27 mouse cellular contexts compared by ENCODE assay signal in genomic region chr9:102344086-102344930, GRCm38 (mm10). TPM values are rescaled to one million over a fixed set of nuclear protein-coding genes. Genes with fewer than 3 reads are reported as not detected.
DNase-seq lines count a peak whose midpoint lies in the region; ATAC-seq lines count a peak whose summit lies in the region.
"Had no signal": no experiment of that assay in that cellular context is flagged by ENCODE, and none has a peak within 500 bp of the region (broad histone marks: within the 10 kb centered on the region; RNA-seq: fewer than 3 reads in every experiment).

No protein-coding gene starts in this region.

- H3K9me3 ChIP-seq in forebrain, embryonic 11.5 days (ENCODE audit: control insufficient read depth, low read length): no peaks in the 10 kb centered on the region
- H3K9me3 ChIP-seq in forebrain, embryonic 16.5 days (ENCODE audit: control insufficient read depth, low read length): no peaks in the 10 kb centered on the region
- H3K9me3 ChIP-seq in midbrain, embryonic 11.5 days (ENCODE audit: control insufficient read depth, low read length): no peaks in the 10 kb centered on the region
- H3K9me3 ChIP-seq in midbrain, embryonic 10.5 days (replicated peaks): no peaks in the 10 kb centered on the region
- no peaks in the 10 kb centered on the region for H3K9me3 ChIP-seq in embryonic facial prominence, embryonic 14.5 days (ENCODE audit: control insufficient read depth, low read length)
- H3K9me3 ChIP-seq: hindbrain, embryonic 10.5 days; lung, embryonic 15.5 days; neural tube, embryonic 13.5 days had no signal

- peak; percentile 41 for DNase-seq in forebrain, embryonic 11.5 days (ENCODE audit: low spot score)
- peak; percentile 49 for DNase-seq in midbrain, embryonic 11.5 days (ENCODE audit: low spot score, missing footprints)
- no peak for DNase-seq in midbrain, embryonic 10.5 days (ENCODE audit: low spot score)
- peak; percentile 55 for DNase-seq in cerebellum, adult 9-11 months
- DNase-seq in embryonic facial prominence, embryonic 14.5 days (ENCODE audit: low spot score): peak; percentile 9
- no peak for DNase-seq in c-Kit-positive CD71-positive TER-119-positive erythroid progenitor cells, embryonic 14.5 days (ENCODE audit: low spot score)
- DNase-seq: adrenal gland, postnatal 36 days; B cell, adult 2 months; gastrocnemius, postnatal 36 days; retina, postnatal 1 day; right cerebral cortex, postnatal 4 days; thymus, adult 18-20 months; thymus, postnatal 36 days had no signal

- WGBS in forebrain, embryonic 11.5 days: 82% methylated on average over 10 of the region's 10 CpGs
- 73% methylated on average over 10 of the region's 10 CpGs for WGBS in forebrain, embryonic 16.5 days
- 88% methylated on average over 10 of the region's 10 CpGs for WGBS in midbrain, embryonic 11.5 days
- WGBS in midbrain, embryonic 10.5 days: 87% methylated on average over 10 of the region's 10 CpGs
- 68% methylated on average over 10 of the region's 10 CpGs for whole genome bisulfite sequencing in embryonic facial prominence, embryonic 14.5 days

- peaks cover 7% of the 10 kb centered on the region; the same call in 1 of the 2 replicates for H3K4me1 ChIP-seq in forebrain, embryonic 11.5 days (replicated peaks; ENCODE audit: control insufficient read depth, insufficient read depth, low read length)
- H3K4me1 ChIP-seq in forebrain, embryonic 16.5 days (replicated peaks; ENCODE audit: control insufficient read depth, insufficient read depth, low read length): peaks cover 19% of the 10 kb centered on the region
- peaks cover 5% of the 10 kb centered on the region for H3K4me1 ChIP-seq in midbrain, embryonic 11.5 days (ENCODE audit: control insufficient read depth, insufficient read depth, low read length)
- peaks cover 14% of the 10 kb centered on the region for H3K4me1 ChIP-seq in midbrain, embryonic 10.5 days
- no peaks in the 10 kb centered on the region for H3K4me1 ChIP-seq in embryonic facial prominence, embryonic 14.5 days (ENCODE audit: control insufficient read depth, insufficient read depth, low read length)
- H3K4me1 ChIP-seq: lung, embryonic 15.5 days had no signal

- H3K4me3 ChIP-seq in forebrain, embryonic 11.5 days (ENCODE audit: low read depth, low read length): no peak overlapping the region
- no peak overlapping the region for H3K4me3 ChIP-seq in forebrain, embryonic 16.5 days (replicated peaks; ENCODE audit: low read length)
- no peak overlapping the region for H3K4me3 ChIP-seq in midbrain, embryonic 11.5 days (ENCODE audit: low read depth, low read length)
- no peak overlapping the region for H3K4me3 ChIP-seq in midbrain, embryonic 10.5 days
- H3K4me3 ChIP-seq in embryonic facial prominence, embryonic 14.5 days (ENCODE audit: low read depth, low read length): no peak overlapping the region
- H3K4me3 ChIP-seq: hindbrain, embryonic 10.5 days; layer of hippocampus, adult 2 months; lung, embryonic 15.5 days; myocyte; neural tube, embryonic 13.5 days had no signal

- no peak overlapping the region for H3K9ac ChIP-seq in forebrain, embryonic 11.5 days (ENCODE audit: low read length)
- no peak overlapping the region for H3K9ac ChIP-seq in forebrain, embryonic 16.5 days (replicated peaks; ENCODE audit: low read depth, low read length)
- no peak overlapping the region for H3K9ac ChIP-seq in midbrain, embryonic 11.5 days (ENCODE audit: low read length)
- no peak overlapping the region for H3K9ac ChIP-seq in embryonic facial prominence, embryonic 14.5 days (ENCODE audit: low read depth, low read length)
- H3K9ac ChIP-seq: liver, embryonic 14.5 days; lung, embryonic 15.5 days; neural tube, embryonic 13.5 days had no signal

- H3K27me3 ChIP-seq in forebrain, embryonic 11.5 days (ENCODE audit: control insufficient read depth, insufficient read depth, low read length): peaks cover 2% of the 10 kb centered on the region; the same call in 1 of the 2 replicates
- no peaks in the 10 kb centered on the region for H3K27me3 ChIP-seq in forebrain, embryonic 16.5 days (replicated peaks; ENCODE audit: control insufficient read depth, insufficient read depth, low read length)
- no peaks in the 10 kb centered on the region; the same call in 1 of the 2 replicates for H3K27me3 ChIP-seq in midbrain, embryonic 11.5 days (ENCODE audit: control insufficient read depth, insufficient read depth, low read length)
- peaks cover 29% of the 10 kb centered on the region for H3K27me3 ChIP-seq in midbrain, embryonic 10.5 days (ENCODE audit: low read depth, poor library complexity, severe bottlenecking)
- peaks cover 7% of the 10 kb centered on the region for H3K27me3 ChIP-seq in embryonic facial prominence, embryonic 14.5 days (replicated peaks; ENCODE audit: control insufficient read depth, insufficient read depth, low read length)
- H3K27me3 ChIP-seq: CH12.LX, Patski had no signal

- H3K4me2 ChIP-seq in forebrain, embryonic 11.5 days (ENCODE audit: low read depth, low read length, severe bottlenecking): no peak overlapping the region
- no peak overlapping the region for H3K4me2 ChIP-seq in forebrain, embryonic 16.5 days (ENCODE audit: low read length)
- no peak overlapping the region for H3K4me2 ChIP-seq in midbrain, embryonic 11.5 days
- no peak overlapping the region for H3K4me2 ChIP-seq in embryonic facial prominence, embryonic 14.5 days (ENCODE audit: low read depth, low read length)
- H3K4me2 ChIP-seq: heart, embryonic 11.5 days; lung, embryonic 15.5 days; neural tube, embryonic 13.5 days had no signal

- H3K27ac ChIP-seq in forebrain, embryonic 11.5 days (ENCODE audit: low read depth, low read length): no peak overlapping the region
- no peak overlapping the region for H3K27ac ChIP-seq in forebrain, embryonic 16.5 days (ENCODE audit: low read length)
- no peak overlapping the region for H3K27ac ChIP-seq in midbrain, embryonic 11.5 days (ENCODE audit: low read depth, low read length)
- no peak overlapping the region for H3K27ac ChIP-seq in midbrain, embryonic 10.5 days (replicated peaks)
- H3K27ac ChIP-seq in embryonic facial prominence, embryonic 14.5 days (replicated peaks; ENCODE audit: low read depth, low read length): no peak overlapping the region
- H3K27ac ChIP-seq: hindbrain, embryonic 10.5 days; layer of hippocampus, adult 2 months; liver, embryonic 14.5 days; lung, embryonic 15.5 days; neural tube, embryonic 13.5 days had no signal

- ATAC-seq in forebrain, embryonic 11.5 days (replicated peaks; ENCODE audit: low FRiP score): no peak
- no peak for ATAC-seq in forebrain, embryonic 16.5 days
- no peak for ATAC-seq in midbrain, embryonic 11.5 days (ENCODE audit: low FRiP score)
- no peak for ATAC-seq in embryonic facial prominence, embryonic 14.5 days (ENCODE audit: low read depth)
- ATAC-seq: hindbrain, embryonic 16.5 days; intestine, embryonic 16.5 days; midbrain, embryonic 16.5 days; Patski had no signal

- H3K36me3 ChIP-seq in forebrain, embryonic 11.5 days (ENCODE audit: control insufficient read depth, insufficient read depth, low read length): no peaks in the 10 kb centered on the region
- no peaks in the 10 kb centered on the region for H3K36me3 ChIP-seq in forebrain, embryonic 16.5 days (ENCODE audit: control insufficient read depth, insufficient read depth)
- no peaks in the 10 kb centered on the region for H3K36me3 ChIP-seq in midbrain, embryonic 11.5 days (ENCODE audit: control insufficient read depth, insufficient read depth, low read length)
- H3K36me3 ChIP-seq in midbrain, embryonic 10.5 days: no peaks in the 10 kb centered on the region
- no peaks in the 10 kb centered on the region for H3K36me3 ChIP-seq in embryonic facial prominence, embryonic 14.5 days (ENCODE audit: control insufficient read depth, insufficient read depth, low read length)
- H3K36me3 ChIP-seq: G1E; hindbrain, embryonic 10.5 days; lung, embryonic 15.5 days; neural tube, embryonic 13.5 days had no signal

RNA-seq across cellular contexts. Expression of gene Ephb1, which starts 10.2 kb away (rescaled TPM):
- polyA plus RNA-seq in forebrain, embryonic 11.5 days (2014; fragmentation: Nextera tagmentation; extraction: Ambion mirVana): 19.8 and 19.9 TPM in 2 replicates
- polyA plus RNA-seq in forebrain, embryonic 16.5 days (2015; fragmentation: Nextera tagmentation; extraction: Ambion mirVana): 45.4 and 48.8 TPM in 2 replicates
- polyA plus RNA-seq in midbrain, embryonic 11.5 days (2014; fragmentation: Nextera tagmentation; extraction: Ambion mirVana): 17.8 and 18.8 TPM in 2 replicates
- polyA plus RNA-seq in midbrain, embryonic 10.5 days (2016; fragmentation: Nextera tagmentation; extraction: Ambion mirVana): 9.5 and 14.7 TPM in 2 replicates
- 3.9 and 4.4 TPM in 2 replicates for polyA plus RNA-seq in embryonic facial prominence, embryonic 14.5 days (2014; fragmentation: Nextera tagmentation; extraction: Ambion mirVana)
- polyA plus RNA-seq: G1E had no signal

Comparison
In these comparisons a context has a peak if more than half of its experiments do, and no peak if none do; other contexts are left out.
1. DNase-seq: peak in forebrain, embryonic 11.5 days (single experiment), midbrain, embryonic 11.5 days (single experiment), cerebellum, adult 9-11 months (single experiment) and embryonic facial prominence, embryonic 14.5 days (single experiment); none in midbrain, embryonic 10.5 days (single experiment) and c-Kit-positive CD71-positive TER-119-positive erythroid progenitor cells, embryonic 14.5 days (single experiment).